Comparison of ENCODE assay signal across 11 mouse cellular contexts in the genomic region with DNA sequence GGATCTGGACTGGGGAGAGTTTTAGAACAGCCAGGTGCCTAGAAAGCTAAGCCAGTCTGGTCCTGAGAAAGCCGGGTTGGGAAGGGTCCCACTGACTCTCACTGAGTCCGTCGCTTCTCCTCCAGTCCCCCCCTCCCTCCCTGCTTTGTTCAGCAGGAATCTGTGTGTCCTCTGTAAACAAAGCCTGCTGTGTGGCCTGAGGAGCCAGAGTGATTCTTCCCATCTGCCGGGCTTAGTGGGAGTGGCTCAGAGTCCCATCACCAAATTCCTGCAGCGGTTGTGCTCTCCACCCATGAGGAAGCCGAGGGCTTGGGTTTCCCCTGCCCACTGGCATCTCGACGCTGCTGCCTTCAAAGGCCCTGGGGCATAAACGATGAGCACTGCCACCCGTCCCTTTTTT.
DNase-seq lines count a peak whose midpoint lies in the region; ATAC-seq lines count a peak whose summit lies in the region.
"Had no signal": no experiment of that assay in that cellular context is flagged by ENCODE, and none has a peak within 500 bp of the region (broad histone marks: within the 10 kb centered on the region; RNA-seq: fewer than 3 reads in every experiment).

No protein-coding gene starts in this region.

- H3K36me3 ChIP-seq in hindbrain, embryonic 14.5 days (replicated peaks; ENCODE audit: control insufficient read depth, insufficient read depth): no peaks in the 10 kb centered on the region
- H3K36me3 ChIP-seq: heart, embryonic 15.5 days; limb, embryonic 12.5 days had no signal

- peaks cover 26% of the 10 kb centered on the region for H3K4me1 ChIP-seq in hindbrain, embryonic 14.5 days (replicated peaks; ENCODE audit: control insufficient read depth, insufficient read depth, low read length)

- H3K4me3 ChIP-seq in hindbrain, embryonic 14.5 days (replicated peaks; ENCODE audit: low read length): no peak overlapping the region
- H3K4me3 ChIP-seq: heart, embryonic 15.5 days; limb, embryonic 12.5 days had no signal

- H3K4me2 ChIP-seq in hindbrain, embryonic 14.5 days (replicated peaks): peak overlapping the region; percentile 11; the same call in 1 of the 2 replicates
- H3K4me2 ChIP-seq: heart, embryonic 15.5 days; limb, embryonic 12.5 days had no signal

- peak overlapping the region; percentile 18; the same call in 1 of the 2 replicates for H3K27ac ChIP-seq in hindbrain, embryonic 14.5 days
- H3K27ac ChIP-seq: heart, embryonic 15.5 days; limb, embryonic 12.5 days had no signal

- no peak overlapping the region for H3K9ac ChIP-seq in hindbrain, embryonic 14.5 days
- H3K9ac ChIP-seq: heart, embryonic 15.5 days; limb, embryonic 12.5 days had no signal

- DNase-seq in 3134 (ENCODE audit: extremely low read depth, insufficient read length, low spot score): peak; percentile 60
- DNase-seq in WW6 (ENCODE audit: low read depth, low spot score): peak; percentile 24
- no peak for DNase-seq in hindbrain, embryonic 14.5 days (ENCODE audit: low spot score)
- peak; percentile 89 for DNase-seq in mesoderm, embryonic 11.5 days (ENCODE audit: low read depth, low spot score)
- DNase-seq in spleen, postnatal 10 days (ENCODE audit: low spot score in 2 of 2): no peak
- DNase-seq in B cell, adult 2 months: no peak
- DNase-seq in adrenal gland, postnatal 4 days (ENCODE audit: low spot score in 2 of 2): no peak
- no peak for DNase-seq in ovary, adult 18-20 months (ENCODE audit: low spot score)
- DNase-seq: cerebellum, adult 9-11 months had no signal

- WGBS in hindbrain, embryonic 14.5 days: under 1% methylated on average over 10 of the region's 10 CpGs

- no peaks in the 10 kb centered on the region for H3K9me3 ChIP-seq in hindbrain, embryonic 14.5 days (ENCODE audit: control insufficient read depth, low read length)
- H3K9me3 ChIP-seq: heart, embryonic 15.5 days; limb, embryonic 12.5 days had no signal

- no peaks in the 10 kb centered on the region for H3K27me3 ChIP-seq in hindbrain, embryonic 14.5 days (ENCODE audit: control insufficient read depth, insufficient read depth, low read length)
- H3K27me3 ChIP-seq: heart, embryonic 15.5 days; limb, embryonic 12.5 days had no signal

- peak; percentile 57; the same call in 1 of the 2 replicates for ATAC-seq in hindbrain, embryonic 14.5 days (ENCODE audit: low FRiP score)

Comparison
In these comparisons a context has a peak if more than half of its experiments do, and no peak if none do; other contexts are left out.
1. DNase-seq: peak in 3134 (single experiment), WW6 (single experiment) and mesoderm, embryonic 11.5 days (single experiment); none in hindbrain, embryonic 14.5 days (single experiment), spleen, postnatal 10 days (0 of 2), B cell, adult 2 months (0 of 2), adrenal gland, postnatal 4 days (0 of 2) and ovary, adult 18-20 months (single experiment).